24 mouse cellular contexts compared by ENCODE assay signal in genomic region chr10:42593201-42593600, GRCm38 (mm10). TPM values are rescaled to one million over a fixed set of nuclear protein-coding genes. Genes with fewer than 3 reads are reported as not detected.
"Had no signal": no experiment of that assay in that cellular context is flagged by ENCODE, and none has a peak within 500 bp of the region (broad histone marks: within the 10 kb centered on the region; RNA-seq: fewer than 3 reads in every experiment).

No protein-coding gene starts in this region.

- DNase-seq: lung, adult 18-20 months; lung, embryonic 14.5 days; lung, postnatal 10 days; lung, postnatal 4 days; midbrain, embryonic 14.5 days; right cerebral cortex, adult 18-20 months; right cerebral cortex, postnatal 25 days; right cerebral cortex, postnatal 4 days; spleen, adult 18-20 months; thymus, adult 18-20 months; thymus, postnatal 14 days; thymus, postnatal 36 days had no signal

- H3K4me2 ChIP-seq: lung, embryonic 14.5 days; neural tube, embryonic 12.5 days had no signal

- H3K9me3 ChIP-seq: midbrain, embryonic 10.5 days; neural tube, embryonic 12.5 days had no signal

- H3K36me3 ChIP-seq: midbrain, embryonic 10.5 days; neural tube, embryonic 12.5 days had no signal

- ATAC-seq: midbrain, embryonic 16.5 days had no signal

- H3K9ac ChIP-seq: liver, embryonic 14.5 days; lung, embryonic 14.5 days; neural tube, embryonic 12.5 days had no signal

- H3K4me3 ChIP-seq: myocyte; neural tube, embryonic 12.5 days had no signal

- H3K27ac ChIP-seq: liver, embryonic 14.5 days; neural tube, embryonic 12.5 days had no signal

RNA-seq across cellular contexts. Expression of gene Nr2e1, which starts 9.8 kb away (rescaled TPM):
- polyA plus RNA-seq: liver, embryonic 14.5 days; liver, embryonic 16.5 days; lung, embryonic 14.5 days; lung, embryonic 16.5 days; myocyte; neural tube, embryonic 12.5 days; neural tube, embryonic 14.5 days; small intestine, adult 2 months; stomach, embryonic 14.5 days; stomach, embryonic 16.5 days; thymus, postnatal 0 days had no signal
